Mouse (Mus musculus): ENCODE data around the gene Olfr1358.
"Not testable (repeated sequence)": the region's sequence is repeated elsewhere in the genome, so short reads cannot be mapped to it uniquely, and the experiment has no call there.

Olfr1358 gene

GRCm38 (mm10) chr10:78517128-78517527 is at the start of gene Olfr1358:
Gene Olfr1358 (plus strand): TSS chr10:78517428.
- no peak for DNase-seq (ENCODE audit: low spot score in 2 of 2)

- DNase-seq (ENCODE audit: low spot score in 2 of 2) = no peak
Observed at GRCm38 (mm10) chr10:78467761-78468310, 49.4 kb upstream of the Olfr1358 start.

- DNase-seq (ENCODE audit: low spot score in 2 of 2) = no peak
Observed at GRCm38 (mm10) chr10:78470582-78471313, 46.5 kb upstream of the Olfr1358 start.

- DNase-seq (ENCODE audit: low spot score in 2 of 2) = no peak
Observed at GRCm38 (mm10) chr10:78472046-78472445, 45.2 kb upstream of the Olfr1358 start.

GRCm38 (mm10) chr10:78473434-78473833 is 43.8 kb upstream of the Olfr1358 start:
- DNase-seq (ENCODE audit: low spot score in 2 of 2) = no peak

- DNase-seq (ENCODE audit: low spot score in 2 of 2) = no peak
Observed at GRCm38 (mm10) chr10:78474759-78475158, 42.5 kb upstream of the Olfr1358 start.

- peak; percentile 39 to 54 for DNase-seq (ENCODE audit: low spot score in 2 of 2)
Observed at GRCm38 (mm10) chr10:78476821-78477220, 40.4 kb upstream of the Olfr1358 start.

- DNase-seq (ENCODE audit: low spot score in 2 of 2) = peak in 1 of 2 experiments; percentile 34
Observed at GRCm38 (mm10) chr10:78480954-78481927, 36.0 kb upstream of the Olfr1358 start.

GRCm38 (mm10) chr10:78481928-78482499 is 35.2 kb upstream of the Olfr1358 start:
- peak; percentile 66 to 67 for DNase-seq (ENCODE audit: low spot score in 2 of 2)

- DNase-seq (ENCODE audit: low spot score in 2 of 2) = not testable (repeated sequence)
Observed at GRCm38 (mm10) chr10:78485369-78485768, 31.9 kb upstream of the Olfr1358 start.

GRCm38 (mm10) chr10:78486871-78487270 is 30.4 kb upstream of the Olfr1358 start:
- no peak for DNase-seq (ENCODE audit: low spot score in 2 of 2)

GRCm38 (mm10) chr10:78487431-78488086 is 29.7 kb upstream of the Olfr1358 start:
- peak; percentile 70 to 71 for DNase-seq (ENCODE audit: low spot score in 2 of 2)

GRCm38 (mm10) chr10:78502986-78503733 is 14.1 kb upstream of the Olfr1358 start:
- DNase-seq (ENCODE audit: low spot score in 2 of 2) = no peak

- no peak for DNase-seq (ENCODE audit: low spot score in 2 of 2)
Observed at GRCm38 (mm10) chr10:78519792-78520191, 2.6 kb downstream of the Olfr1358 start.

- no peak for DNase-seq (ENCODE audit: low spot score in 2 of 2)
Observed at GRCm38 (mm10) chr10:78520260-78521005, 3.2 kb downstream of the Olfr1358 start.

- DNase-seq (ENCODE audit: low spot score in 2 of 2) = not testable (repeated sequence)
Observed at GRCm38 (mm10) chr10:78525071-78525470, 7.8 kb downstream of the Olfr1358 start.

- no peak for DNase-seq (ENCODE audit: low spot score in 2 of 2)
Observed at GRCm38 (mm10) chr10:78525511-78525910, 8.3 kb downstream of the Olfr1358 start.

GRCm38 (mm10) chr10:78540943-78541342 is 23.7 kb downstream of the Olfr1358 start:
- peak in 1 of 2 experiments; percentile 6 for DNase-seq (ENCODE audit: low spot score in 2 of 2)

GRCm38 (mm10) chr10:78565070-78565469 is 47.8 kb downstream of the Olfr1358 start:
- DNase-seq (ENCODE audit: low spot score in 2 of 2) = no peak

- DNase-seq (ENCODE audit: low spot score in 2 of 2) = no peak
Observed at GRCm38 (mm10) chr10:78569191-78569590, 52.0 kb downstream of the Olfr1358 start.
